Mouse (Mus musculus) brain, embryonic 14.5 days (tissue): ENCODE measurements at regions not wholly inside any gene's neighbourhood (a gene's known extent, or its start where the extent isn't known, plus 50 kb on each side); places are given as distances from the start of the nearest gene placed in this dataset.

Experiments
- CTCF ChIP-seq: fragments of 200-500 bp; IDR thresholded peaks from 2 replicates; pipeline ENCODE4 v1.5.1; 2012; ENCODE audit warnings: inconsistent platforms, mild to moderate bottlenecking, moderate library complexity, borderline replicate concordance; ENCODE audit not compliant: insufficient read depth, insufficient read length; ENCODE audit errors: extremely low read depth
- POLR2A ChIP-seq: fragments of 200-500 bp; IDR thresholded peaks from 2 replicates; pipeline ENCODE4 v1.6.1; 2012; ENCODE audit warnings: mild to moderate bottlenecking, inconsistent platforms, borderline replicate concordance; ENCODE audit not compliant: poor library complexity, insufficient read depth, insufficient read length, severe bottlenecking; ENCODE audit errors: extremely low read depth

GRCm38 (mm10) chr13:51959591-51959990 is 113.1 kb downstream of the Gadd45g start:
- TF ChIP-seq CTCF (no peak), POLR2A (no peak)
